Mouse (Mus musculus): ENCODE results near the gene Rock2.

- no peak for TF ChIP-seq GATA1 (IDR thresholded peaks at IDR 0.05; ENCODE audit: borderline replicate concordance, low read length)
- TF ChIP-seq FLI1 (IDR thresholded peaks at IDR 0.05; ENCODE audit: low read length), result no peak
Observed at GRCm38 (mm10) chr12:16896073-16896789, 1.5 kb downstream of the Rock2 start.
